Mouse (Mus musculus) embryonic fibroblast, embryonic 13.5 days (primary cell): ENCODE results near the gene Fam213b. TPM values are rescaled to one million over a fixed set of nuclear protein-coding genes. Genes with fewer than 3 reads are reported as not detected.

Source experiments
- H3K27ac ChIP-seq: 2 replicates; pipeline ENCODE4 v1.5.1; 2012; ENCODE audit warnings: low read length, control low read depth, inconsistent platforms; ENCODE audit not compliant: insufficient read depth
- H3K4me1 ChIP-seq: 2 replicates; pipeline ENCODE4 v1.6.1; 2011; ENCODE audit warnings: low read length; ENCODE audit not compliant: control insufficient read depth, insufficient read depth
- H3K4me3 ChIP-seq: 2 replicates; pipeline ENCODE4 v1.5.1; 2011; ENCODE audit warnings: mild to moderate bottlenecking, control low read depth, low read length; ENCODE audit not compliant: insufficient read depth
- CTCF ChIP-seq: IDR thresholded peaks from 2 replicates; pipeline ENCODE4 v1.5.1; 2011; ENCODE audit warnings: mild to moderate bottlenecking, control low read depth, low read length, moderate library complexity, borderline replicate concordance; ENCODE audit not compliant: insufficient read depth
- POLR2A ChIP-seq: IDR thresholded peaks from 2 replicates; pipeline ENCODE4 v1.6.1; 2011; ENCODE audit warnings: low read depth, mild to moderate bottlenecking, control low read depth, low read length, moderate library complexity
- polyA plus RNA-seq: library from polyadenylated mRNA; stranded (reverse); fragments of >200 nt; gene quantifications from 2 replicates; pipeline ENCODE4 v1.2.4, GENCODE M21; 2011; ENCODE audit warnings: low read depth; ENCODE audit not compliant: missing spikeins, insufficient read length

The Fam213b gene
- polyA plus RNA-seq, 1 experiment, result 13.7 TPM

GRCm38 (mm10) chr4:154854676-154855345 is 44.1 kb downstream of the Fam213b start:
- H3K4me1 ChIP-seq, result no peaks in the 10 kb centered on the region
- TF ChIP-seq CTCF (no peak), POLR2A (no peak)
- H3K27ac ChIP-seq, result no peak overlapping the region
- H3K4me3 ChIP-seq, result no peak overlapping the region

- TF ChIP-seq CTCF, result no peak
- TF ChIP-seq POLR2A, result no peak
Measured at GRCm38 (mm10) chr4:154853881-154854280, 45.1 kb downstream of the Fam213b start.

GRCm38 (mm10) chr4:154852696-154853095 is 46.2 kb downstream of the Fam213b start:
- H3K27ac ChIP-seq, result no peak overlapping the region
- no peaks in the 10 kb centered on the region for H3K4me1 ChIP-seq
- H3K4me3 ChIP-seq, result no peak overlapping the region
- TF ChIP-seq POLR2A (no peak), CTCF (no peak)

More at GRCm38 (mm10) chr4:154853881-154854280, 45.1 kb downstream of the Fam213b start:
- H3K4me1 ChIP-seq, result no peaks in the 10 kb centered on the region
- no peak overlapping the region for H3K27ac ChIP-seq
- H3K4me3 ChIP-seq, result no peak overlapping the region

Other genes with a start within 250 kb of the Fam213b start
- gene Actrt2, start 231.3 kb downstream of the Fam213b start, polyA plus RNA-seq, result not detected in 2 replicates
- not detected in 2 replicates for gene Ttc34, start 61.7 kb downstream of the Fam213b start, polyA plus RNA-seq
- gene Mmel1, start 29.6 kb downstream of the Fam213b start, polyA plus RNA-seq, result not detected in 2 replicates
- 4.8 and 17.6 TPM in 2 replicates for gene Tnfrsf14, start 29.4 kb upstream of the Fam213b start, polyA plus RNA-seq
- gene Hes5, start 61.8 kb upstream of the Fam213b start, polyA plus RNA-seq, result not detected in 2 replicates
- 19.0 and 19.8 TPM in 2 replicates for gene Pank4, start 65.0 kb upstream of the Fam213b start, polyA plus RNA-seq
- 0.12 and 0.23 TPM in 2 replicates for gene Plch2, start 157.6 kb upstream of the Fam213b start, polyA plus RNA-seq
- gene Pex10, start 167.9 kb upstream of the Fam213b start, polyA plus RNA-seq, result 5.1 and 6.3 TPM in 2 replicates
- gene Rer1, start 187.2 kb upstream of the Fam213b start, polyA plus RNA-seq, result 148 and 162 TPM in 2 replicates
- gene Morn1, start 187.4 kb upstream of the Fam213b start, polyA plus RNA-seq, result 3.9 and 5.0 TPM in 2 replicates